Mouse (Mus musculus): Measurements from ENCODE around the gene Ppp2r5d. TPM values are rescaled to one million over a fixed set of nuclear protein-coding genes. Genes with fewer than 3 reads are reported as not detected.
A peak's percentile ranks its signal among the peaks of the same experiment; 100 is the strongest.

Gene Ppp2r5d
- total RNA-seq, 2 experiments from 2014 or later, result 26.9 to 46.1 TPM

DNA sequence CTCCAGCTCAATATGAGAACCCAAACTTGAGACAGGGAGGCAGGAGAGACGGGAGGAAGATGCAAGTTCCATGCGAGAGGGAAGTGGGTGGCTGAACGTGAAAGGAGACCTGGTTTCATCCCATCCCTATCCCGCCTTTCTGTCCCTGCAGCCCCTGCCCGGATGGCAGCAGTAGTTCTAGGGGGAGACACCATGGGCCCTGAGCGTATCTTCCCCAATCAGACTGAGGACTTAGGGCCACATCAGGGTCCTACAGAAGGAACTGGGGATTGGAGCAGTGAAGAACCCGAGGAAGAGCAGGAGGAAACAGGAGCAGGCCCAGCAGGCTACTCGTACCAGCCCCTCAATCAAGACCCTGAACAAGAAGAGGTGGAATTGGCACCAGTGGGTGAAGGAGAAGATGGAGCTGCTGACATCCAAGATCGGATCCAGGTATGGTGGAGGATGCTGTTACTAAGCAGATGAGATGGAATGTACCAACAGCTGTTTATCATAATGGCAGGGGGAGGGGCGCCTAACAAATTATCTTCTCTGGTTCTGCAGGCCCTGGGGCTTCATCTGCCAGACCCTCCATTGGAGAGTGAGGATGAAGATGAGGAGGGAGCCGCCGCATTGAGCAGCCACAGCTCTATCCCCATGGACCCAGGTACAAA lies 23.3 kb downstream of the Ppp2r5d start:
- ATAC-seq (replicated peaks; ENCODE audit: poor library complexity), result no peak

DNA sequence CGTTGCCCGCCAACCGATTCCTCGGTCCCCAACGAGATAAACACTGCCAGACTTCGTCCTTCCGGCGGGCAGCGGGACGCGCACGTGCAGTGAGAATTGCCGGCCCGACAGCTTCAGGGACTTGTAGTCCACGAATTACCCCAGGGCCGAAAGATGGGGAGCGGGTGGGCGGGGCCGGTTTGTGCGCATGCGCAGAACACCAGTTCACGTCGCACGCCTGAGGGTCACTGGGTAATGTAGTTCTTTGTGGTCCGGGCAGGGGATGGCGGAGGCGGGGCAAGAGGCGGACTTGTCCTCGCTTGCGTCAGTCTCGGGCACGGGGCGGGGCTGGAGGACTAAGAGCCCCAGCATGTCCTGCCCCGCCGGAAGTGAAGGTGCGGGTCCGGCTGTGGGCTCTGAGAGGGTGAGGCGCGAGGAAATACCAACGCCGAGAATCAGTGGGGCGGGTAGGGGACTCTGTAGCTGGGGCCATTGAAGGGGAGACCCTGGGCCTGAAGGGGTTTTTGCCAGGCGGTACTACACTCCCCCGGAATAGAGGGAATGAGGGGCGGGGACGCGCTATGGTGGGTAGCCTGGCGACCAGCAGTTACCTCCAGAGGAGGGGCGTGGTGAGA lies 24.0 kb downstream of the Ppp2r5d start, which contains the start of gene Klhdc3:
Gene Klhdc3, minus strand, starts transcription at position 155 of the 614 bp plus-strand sequence.
- ATAC-seq (replicated peaks; ENCODE audit: poor library complexity), result peak; percentile 94

DNA sequence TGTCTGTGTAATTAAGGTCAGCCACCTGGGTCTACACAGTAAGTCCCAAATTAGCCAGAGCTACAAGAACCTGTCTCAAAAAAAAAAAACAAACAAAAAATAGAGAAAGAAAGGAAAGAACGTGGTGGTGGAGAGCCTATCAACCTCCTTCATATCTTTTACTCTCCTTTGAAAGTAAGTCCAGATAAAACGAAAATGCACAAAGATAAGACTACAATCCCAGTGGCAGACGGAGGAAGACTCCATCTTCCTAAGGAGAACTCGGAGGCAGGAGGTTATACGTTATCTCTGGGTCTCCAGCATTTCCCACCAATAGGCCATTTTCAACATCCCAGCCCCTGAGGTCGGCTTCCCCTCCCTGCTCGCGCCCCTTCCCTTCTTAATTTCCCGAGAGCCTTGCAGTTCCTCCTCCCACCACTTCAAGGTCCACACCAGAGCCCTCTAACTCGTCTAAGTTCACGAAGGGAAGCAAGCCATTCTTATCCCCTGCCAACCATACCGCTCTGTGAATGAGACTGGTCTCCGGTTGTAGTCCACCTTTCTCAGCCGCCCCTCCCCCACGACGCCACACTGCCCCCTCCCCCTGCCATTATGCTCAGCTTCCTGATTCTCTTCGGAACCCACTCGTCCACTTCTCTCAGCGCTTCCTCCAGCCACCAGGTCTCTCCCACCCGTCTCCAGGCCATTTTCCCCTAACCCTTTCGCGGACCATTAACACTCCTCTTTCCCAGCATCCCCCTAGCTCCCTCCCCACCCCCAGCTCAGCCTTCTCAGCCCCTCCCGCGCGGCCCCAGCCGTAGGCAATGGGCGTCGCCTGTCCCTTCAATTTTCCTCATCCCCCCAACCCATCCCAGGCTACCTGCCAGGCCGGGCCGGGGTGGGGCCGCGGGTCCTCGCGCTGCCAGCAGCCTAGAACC lies 24.8 kb downstream of the Ppp2r5d start:
- ATAC-seq (replicated peaks; ENCODE audit: poor library complexity), result peak; percentile 38

DNA sequence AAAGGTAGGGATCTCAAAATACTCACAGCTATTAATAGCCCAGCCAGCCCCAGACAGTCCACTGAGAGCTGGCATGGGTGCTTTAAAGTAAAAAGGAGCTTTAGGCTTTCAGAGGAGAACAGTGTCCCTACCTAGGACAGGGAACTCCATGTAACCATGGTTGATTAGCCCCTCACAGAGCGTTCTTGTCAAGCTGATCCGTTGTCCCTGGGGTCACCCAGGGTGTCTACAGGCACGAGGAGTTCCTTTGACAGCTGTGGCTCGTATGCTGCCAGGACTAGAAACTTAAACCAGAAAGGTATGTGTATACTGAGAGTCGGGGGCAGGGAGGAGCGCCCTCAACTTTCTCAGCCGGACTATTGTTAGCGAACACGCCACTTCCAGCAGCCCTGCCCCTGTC lies 26.0 kb downstream of the Ppp2r5d start:
- no peak for ATAC-seq (replicated peaks; ENCODE audit: poor library complexity)

DNA sequence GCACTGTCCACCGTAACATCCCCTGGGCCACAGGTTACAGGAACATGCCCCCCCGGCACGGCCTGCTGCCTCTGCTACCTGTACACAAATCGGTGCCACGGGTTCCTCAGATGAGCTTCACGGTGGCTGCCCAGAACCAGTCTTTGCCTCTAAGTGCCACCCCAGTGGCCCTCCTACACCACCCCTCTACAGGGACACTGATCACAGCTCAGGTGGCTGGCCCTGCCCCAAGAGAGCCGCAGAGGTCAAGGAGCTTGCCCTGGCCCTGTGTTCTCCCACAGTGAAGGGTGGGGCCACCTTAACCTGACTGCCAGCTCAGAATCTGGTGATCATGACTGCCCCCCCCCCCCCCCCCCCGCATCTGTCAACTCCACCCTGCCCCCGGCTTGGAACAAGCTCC lies 26.5 kb downstream of the Ppp2r5d start, which contains the start of gene Mea1:
Gene Mea1, plus strand, starts transcription at position 378 of the 400 bp plus-strand sequence.
- ATAC-seq (replicated peaks; ENCODE audit: poor library complexity), result no peak

DNA sequence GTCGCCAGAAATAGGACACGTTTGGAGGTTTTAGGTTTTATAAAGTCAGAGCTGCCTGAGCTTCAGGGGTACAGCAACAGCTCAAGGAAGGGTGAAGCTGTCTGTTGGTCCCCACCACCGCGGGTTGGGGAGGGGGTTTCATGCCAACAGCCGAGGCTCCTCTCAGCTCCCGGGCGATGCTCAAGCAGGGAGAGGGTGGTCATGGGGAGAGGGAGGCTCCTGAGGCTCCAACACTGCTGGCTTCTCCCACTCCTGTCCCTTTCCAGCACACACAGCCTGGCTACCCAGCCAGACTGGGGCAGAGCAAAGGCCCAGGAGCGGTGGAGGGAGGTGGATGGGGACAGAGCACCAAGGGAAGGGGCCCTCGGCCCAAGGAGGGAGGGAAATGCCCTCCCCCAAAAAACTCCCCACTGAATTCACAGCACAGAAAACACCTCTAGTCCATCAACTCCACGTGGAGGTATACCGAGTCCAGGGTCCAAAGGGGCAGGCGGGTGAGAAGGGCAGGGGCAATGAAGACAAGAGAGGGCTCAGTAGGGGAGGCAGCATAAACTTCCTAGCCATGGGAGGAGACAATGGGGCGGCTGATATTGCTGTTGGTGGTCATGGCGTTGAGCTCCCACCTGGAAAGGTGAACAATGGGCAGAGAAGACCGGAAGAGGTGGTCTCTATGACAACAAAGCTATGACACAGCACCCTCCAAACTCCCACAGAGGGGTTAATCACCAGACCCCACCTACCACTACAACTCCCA lies 30.2 kb downstream of the Ppp2r5d start:
- no peak; the same call in 1 of the 2 replicates for ATAC-seq (replicated peaks; ENCODE audit: poor library complexity)

DNA sequence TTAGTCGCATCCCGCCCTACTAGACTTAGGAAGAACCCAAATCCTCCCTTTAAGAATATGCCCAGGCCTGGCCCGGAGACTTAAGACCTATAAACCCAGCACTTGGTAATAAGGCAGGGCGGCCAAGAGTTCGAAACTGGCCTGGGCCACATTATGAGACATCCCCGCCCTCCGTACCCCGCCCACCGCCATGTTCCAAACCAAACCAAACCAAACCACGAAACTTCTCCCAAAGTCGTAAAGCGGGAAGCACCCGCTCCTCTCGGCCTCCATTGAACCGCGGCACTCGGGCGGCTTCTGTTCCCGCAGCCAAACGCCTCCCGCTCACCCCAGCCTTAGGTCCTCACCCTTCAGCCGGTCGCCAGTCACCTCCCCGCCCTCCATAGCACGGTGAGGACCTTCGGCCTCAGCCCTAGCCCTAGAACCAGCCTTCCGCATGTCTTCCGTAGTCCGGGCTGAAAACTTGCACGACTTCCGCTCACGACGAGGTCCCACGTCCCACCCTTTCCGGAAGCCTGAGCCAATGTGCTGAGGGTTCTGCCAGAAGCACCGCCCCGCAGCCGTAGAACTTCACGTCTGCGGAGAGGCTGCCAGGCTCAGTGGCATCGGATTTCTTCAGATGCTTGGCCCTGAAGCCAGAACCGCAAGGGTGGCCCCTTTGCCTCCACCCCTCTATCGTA lies 30.9 kb downstream of the Ppp2r5d start, which contains the start of gene Rrp36:
Gene Rrp36, minus strand, starts transcription at position 503 of the 680 bp plus-strand sequence.
- ATAC-seq (replicated peaks; ENCODE audit: poor library complexity), result peak; percentile 98

DNA sequence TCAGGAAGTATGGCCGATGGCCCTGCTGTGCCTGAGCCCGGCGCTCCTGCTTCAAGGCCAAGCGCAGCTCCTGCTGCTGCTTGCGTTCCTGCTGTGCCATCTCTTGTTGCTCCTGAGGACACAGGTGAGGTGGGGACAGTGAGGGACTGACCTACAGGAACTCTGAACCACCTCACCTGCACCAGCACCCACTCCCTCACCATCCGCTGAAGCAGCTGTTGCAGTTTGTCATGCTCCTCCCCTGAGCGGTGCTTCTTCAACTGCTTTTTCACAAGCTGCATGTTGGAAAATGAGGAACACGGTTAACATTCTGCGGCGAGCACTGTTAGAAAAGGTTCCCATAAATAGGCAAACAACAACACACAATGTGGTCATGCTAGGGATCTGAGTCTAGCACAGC lies 35.0 kb downstream of the Ppp2r5d start:
- no peak for ATAC-seq (replicated peaks; ENCODE audit: poor library complexity)

DNA sequence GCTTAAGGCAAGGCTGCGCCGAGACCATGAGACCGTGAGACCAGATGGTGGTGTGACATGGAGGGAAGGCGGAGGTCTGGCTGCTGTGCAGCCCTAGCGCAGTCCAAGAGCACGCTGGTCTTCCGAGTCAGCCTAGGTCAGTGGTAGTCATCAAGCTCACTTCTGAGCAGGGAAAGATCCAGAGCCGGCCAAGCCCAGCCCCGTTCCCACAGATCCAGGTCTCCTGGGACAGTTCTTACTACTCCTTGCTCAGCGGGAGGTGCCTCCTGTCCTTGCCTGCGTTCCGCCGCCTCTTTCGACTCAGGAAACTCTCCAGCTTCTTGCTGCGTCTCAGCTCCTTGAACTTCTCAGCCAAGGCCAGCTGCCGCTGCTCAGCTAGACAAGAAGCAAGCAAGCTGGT lies 37.2 kb downstream of the Ppp2r5d start:
- no peak for ATAC-seq (replicated peaks; ENCODE audit: poor library complexity)

DNA sequence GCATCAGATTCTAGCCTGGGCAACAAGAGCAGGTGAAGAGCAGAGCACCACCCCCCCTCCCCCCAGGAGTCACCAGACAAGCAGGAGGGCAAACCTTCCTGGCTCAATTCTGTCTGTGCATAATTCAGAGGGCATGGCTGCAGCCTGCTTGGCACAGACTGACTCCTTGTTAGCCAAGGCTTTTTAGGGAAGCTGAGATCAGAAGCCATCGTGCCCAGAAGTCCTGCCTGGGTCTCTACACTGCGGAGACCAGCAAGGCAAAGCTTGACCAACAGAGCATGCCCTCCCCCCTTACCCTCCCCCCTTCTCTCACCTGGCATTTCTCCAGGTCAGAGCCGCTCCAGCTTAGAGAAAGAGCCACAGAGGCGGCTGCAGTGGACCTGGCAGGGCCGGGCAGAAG lies 42.2 kb downstream of the Ppp2r5d start:
- ATAC-seq (replicated peaks; ENCODE audit: poor library complexity), result no peak

DNA sequence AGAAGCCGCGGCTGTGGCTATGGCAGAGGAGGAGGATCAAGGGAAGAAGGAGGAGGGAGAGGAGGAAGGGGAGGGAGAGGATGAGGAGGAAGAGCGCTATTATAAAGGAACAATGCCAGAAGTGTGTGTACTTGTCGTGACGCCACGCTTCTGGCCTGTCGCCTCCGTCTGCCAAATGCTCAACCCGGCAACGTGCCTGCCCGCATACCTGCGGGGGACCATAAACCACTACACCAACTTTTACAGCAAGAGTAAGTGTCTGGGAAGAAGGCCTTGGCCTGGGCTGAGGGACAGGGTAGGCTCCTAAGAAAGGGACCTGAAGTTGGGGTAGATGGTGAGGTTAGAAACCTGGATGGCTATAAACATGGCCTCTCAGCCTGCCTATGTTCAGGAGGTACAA lies 42.9 kb downstream of the Ppp2r5d start:
- ATAC-seq (replicated peaks; ENCODE audit: poor library complexity), result no peak

DNA sequence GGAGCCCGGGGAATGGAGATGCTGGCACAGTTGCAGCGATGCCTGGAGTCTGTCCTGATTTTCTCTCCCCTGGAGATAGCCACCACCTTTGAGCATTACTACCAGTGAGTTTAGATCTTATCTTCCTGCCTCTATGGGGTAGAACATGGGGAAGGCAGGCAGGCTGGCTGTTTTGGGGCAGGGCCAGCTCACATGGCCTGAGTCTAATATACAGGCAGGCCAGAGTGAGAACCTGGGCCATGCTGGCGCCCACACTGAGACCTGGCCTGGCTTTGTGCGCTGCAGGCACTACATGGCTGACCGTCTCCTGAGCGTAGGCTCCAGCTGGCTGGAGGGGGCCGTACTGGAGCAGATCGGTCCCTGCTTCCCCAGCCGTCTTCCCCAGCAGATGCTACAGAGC lies 43.6 kb downstream of the Ppp2r5d start:
- no peak for ATAC-seq (replicated peaks; ENCODE audit: poor library complexity)

DNA sequence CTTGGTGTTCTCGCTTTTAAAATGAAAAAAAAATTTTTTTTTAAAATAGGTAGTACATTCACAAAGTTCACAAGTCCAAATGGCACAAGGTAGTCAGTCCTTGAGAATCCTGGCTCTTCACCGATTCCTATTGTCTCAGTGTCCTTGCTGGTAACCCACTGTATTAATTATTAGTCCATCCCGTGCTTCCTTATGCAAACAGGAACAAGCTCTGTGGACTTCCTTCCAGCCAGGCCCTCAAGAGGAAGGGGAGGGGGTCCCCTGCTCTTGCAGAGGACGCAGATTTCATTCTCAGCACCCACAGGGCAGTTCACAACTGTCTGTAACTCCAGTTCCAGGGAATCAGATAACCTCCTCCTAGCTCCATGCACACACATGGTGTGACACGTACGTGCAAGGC lies 48.9 kb downstream of the Ppp2r5d start:
- ATAC-seq (replicated peaks; ENCODE audit: poor library complexity), result no peak

DNA sequence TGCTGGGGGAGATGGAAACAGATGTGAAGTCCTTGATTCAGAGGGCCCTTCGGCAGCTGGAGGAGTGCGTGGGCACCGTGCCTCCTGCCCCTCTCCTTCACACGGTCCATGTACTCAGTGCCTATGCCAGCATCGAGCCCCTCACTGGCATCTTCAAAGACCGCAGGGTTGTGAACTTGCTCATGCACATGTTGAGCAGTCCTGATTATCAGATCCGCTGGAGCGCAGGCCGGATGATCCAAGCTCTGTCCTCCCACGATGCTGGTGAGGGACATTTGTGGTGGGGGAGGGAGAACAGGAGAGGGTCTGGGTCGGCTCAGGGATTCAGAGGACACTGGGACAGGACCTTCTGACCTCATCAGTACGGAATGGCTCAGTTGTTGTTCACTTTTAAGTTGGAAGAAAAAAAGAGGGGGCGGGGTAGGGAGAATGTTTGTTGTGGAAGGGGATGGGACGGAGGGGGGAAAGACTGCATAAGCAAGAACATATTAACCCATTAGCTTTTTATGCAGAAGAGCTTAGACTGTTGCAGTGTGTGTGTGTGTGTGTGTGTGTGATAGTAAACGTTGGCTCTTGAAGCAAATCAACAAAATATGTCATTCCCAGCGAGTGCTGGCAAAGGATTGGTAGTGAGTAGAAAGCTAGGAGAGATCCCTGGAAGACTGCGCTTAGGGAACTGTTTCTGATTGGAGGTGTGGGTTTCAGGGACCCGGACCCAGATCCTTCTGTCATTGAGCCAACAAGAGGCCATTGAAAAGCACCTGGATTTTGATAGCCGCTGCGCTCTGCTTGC lies 53.0 kb downstream of the Ppp2r5d start:
- ATAC-seq (replicated peaks; ENCODE audit: poor library complexity), result no peak

DNA sequence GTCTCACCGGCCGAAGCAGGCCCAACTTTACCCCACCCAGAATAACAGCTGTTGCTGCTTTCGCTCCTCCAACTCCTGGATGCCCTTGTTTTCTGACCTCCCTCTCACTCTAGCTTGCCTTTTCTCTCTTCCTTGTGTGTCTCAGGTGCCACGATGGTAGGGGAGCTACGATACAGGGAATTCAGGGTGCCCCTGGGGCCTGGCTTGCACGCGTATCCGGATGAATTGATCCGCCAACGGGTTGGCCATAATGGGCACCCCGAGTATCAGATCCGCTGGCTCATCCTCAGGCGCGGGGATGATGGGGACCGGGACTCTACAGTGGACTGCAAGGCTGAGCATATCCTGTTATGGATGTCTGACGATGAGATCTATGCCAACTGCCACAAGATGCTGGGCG lies 53.6 kb downstream of the Ppp2r5d start:
- no peak for ATAC-seq (replicated peaks; ENCODE audit: poor library complexity)

DNA sequence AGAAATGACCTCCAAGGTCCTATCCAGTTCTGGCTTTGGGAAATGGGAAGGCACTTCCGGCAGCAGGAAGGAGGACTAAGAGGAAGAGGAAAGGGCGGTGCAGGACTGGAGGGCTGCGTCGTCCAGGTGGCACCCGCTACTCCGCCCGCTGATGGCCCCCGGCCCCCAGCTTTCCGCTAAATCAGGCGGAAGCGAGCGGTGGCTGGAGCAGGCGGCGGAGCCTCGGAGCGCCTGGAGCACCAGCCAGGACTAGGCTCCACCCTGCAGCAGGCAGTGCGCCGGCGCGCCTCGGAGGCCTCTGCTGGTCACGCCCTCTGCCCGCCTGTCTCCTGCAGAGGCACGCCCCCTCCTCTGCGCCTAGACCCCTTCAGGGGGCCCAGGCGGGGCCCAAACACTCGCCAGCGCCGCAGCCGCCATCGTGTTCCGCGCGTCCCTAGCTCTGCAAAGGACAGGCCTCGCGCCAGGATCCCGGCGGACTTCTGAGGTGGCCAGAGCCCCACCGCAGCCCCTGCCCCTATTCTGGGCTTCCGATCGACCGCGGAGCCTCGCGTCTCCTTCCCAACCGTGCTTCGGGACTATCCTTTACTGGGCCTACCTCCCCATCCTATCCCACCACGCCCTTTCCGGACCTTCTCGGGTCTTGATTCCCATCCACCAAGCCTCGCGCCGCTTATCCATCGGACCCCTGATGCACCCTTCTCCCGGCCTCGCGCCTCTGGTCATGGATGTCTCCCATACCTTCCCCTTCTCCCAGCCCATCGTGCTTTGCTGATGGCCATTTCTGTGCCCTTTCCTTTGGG lies 54.5 kb downstream of the Ppp2r5d start, which contains the start of gene Cul7:
Gene Cul7, plus strand, starts transcription at position 106 of the 800 bp plus-strand sequence.
- ATAC-seq (replicated peaks; ENCODE audit: poor library complexity), result peak; percentile 75

DNA sequence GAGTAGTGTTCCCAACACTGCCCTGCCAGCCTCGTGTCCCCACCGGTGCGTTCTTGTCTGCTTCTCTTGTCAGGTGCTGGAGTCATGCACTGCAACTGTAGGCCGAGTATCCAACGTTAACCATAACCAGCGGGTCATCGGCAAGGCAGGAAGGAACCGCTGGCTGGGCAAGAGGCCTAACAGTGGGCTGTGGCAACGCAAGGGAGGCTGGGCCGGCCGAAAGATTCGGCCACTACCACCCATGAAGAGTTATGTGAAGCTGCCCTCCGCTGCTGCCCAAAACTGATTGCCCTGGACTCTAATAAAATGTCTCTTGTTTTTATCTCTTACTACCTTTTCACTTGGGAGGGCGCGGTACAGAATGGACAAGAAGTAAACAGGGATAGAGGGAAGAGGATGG lies 55.1 kb downstream of the Ppp2r5d start:
- ATAC-seq (replicated peaks; ENCODE audit: poor library complexity), result no peak

DNA sequence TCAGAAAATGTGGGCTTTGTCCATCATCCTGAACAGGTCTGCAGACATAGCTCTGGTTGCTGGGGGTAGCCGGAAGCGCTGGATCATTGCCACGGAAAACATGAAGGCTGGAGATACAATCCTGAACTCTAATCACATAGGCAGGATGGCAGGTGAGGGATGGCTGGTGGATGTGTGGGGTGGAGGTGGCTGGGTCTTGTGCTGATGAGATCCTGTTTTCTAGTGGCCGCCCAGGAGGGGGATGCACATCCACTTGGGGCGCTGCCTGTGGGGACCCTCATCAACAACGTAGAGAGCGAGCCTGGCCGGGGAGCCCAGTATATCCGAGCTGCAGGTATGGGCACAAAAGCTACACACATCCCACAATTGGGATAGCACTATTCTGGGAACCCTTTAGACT lies 56.5 kb downstream of the Ppp2r5d start:
- ATAC-seq (replicated peaks; ENCODE audit: poor library complexity), result no peak

DNA sequence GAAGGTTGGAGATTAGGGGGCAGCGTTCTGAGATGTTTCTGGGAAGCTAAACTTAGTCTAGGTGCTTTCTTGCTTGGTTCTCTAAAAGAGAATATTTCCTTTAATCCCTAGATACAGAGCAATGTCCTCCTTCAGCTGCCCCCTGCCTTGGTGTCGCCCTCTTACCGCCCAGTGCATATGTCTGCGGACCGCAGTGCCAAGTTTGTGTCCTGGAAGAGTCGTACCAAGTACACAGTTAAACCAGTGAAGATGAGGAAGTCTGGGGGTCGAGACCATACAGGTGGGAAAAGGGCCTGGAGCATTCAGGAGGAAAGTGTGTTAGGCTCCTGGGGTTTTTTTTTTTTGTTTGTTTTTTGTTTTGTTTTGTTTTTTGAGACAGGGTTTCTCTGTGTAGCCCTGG lies 57.6 kb downstream of the Ppp2r5d start:
- ATAC-seq (replicated peaks; ENCODE audit: poor library complexity), result no peak
